Mouse (Mus musculus) MEL (cell line): ENCODE measurements at regions not wholly inside any gene's neighbourhood (a gene's known extent, or its start where the extent isn't known, plus 50 kb on each side); places are given as distances from the start of the nearest gene placed in this dataset.

Experiments used
- CHD1 ChIP-seq: IDR thresholded peaks from 2 replicates; pipeline ENCODE4 v1.6.1; 2012; ENCODE audit warnings: low read depth, mild to moderate bottlenecking, inconsistent platforms, low read length, improper control_type of control experiment
- CTCF ChIP-seq, 3 experiments: IDR thresholded peaks in 2 of 3; conservative IDR thresholded peaks in 1 of 3; 2 replicates each; pipeline ENCODE4 v1.5.1; 2011 to 2012; ENCODE audit warnings: low read length in 3 of 3, low read depth in 2 of 3, mild to moderate bottlenecking in 2 of 3, improper control_type of control experiment in 1 of 3, inconsistent platforms in 1 of 3, mixed read lengths in 1 of 3, moderate library complexity in 1 of 3; ENCODE audit not compliant: control insufficient read depth in 1 of 3, insufficient read depth in 1 of 3, poor library complexity in 1 of 3, severe bottlenecking in 1 of 3
- E2F4 ChIP-seq: IDR thresholded peaks from 2 replicates; pipeline ENCODE4 v1.6.1; 2011; ENCODE audit warnings: low read depth, low read length, improper control_type of control experiment, borderline replicate concordance
- KAT2A ChIP-seq: conservative IDR thresholded peaks from 2 replicates; pipeline ENCODE4 v1.6.1; 2012; ENCODE audit warnings: low read depth, low read length, improper control_type of control experiment, inconsistent platforms
- MAFK ChIP-seq: IDR thresholded peaks from 2 replicates; pipeline ENCODE4 v1.6.1; 2011; ENCODE audit warnings: low read depth, mild to moderate bottlenecking, low read length, improper control_type of control experiment, borderline replicate concordance
- POLR2A ChIP-seq, 2 experiments: IDR thresholded peaks; 2 replicates each; pipeline ENCODE4 v1.6.1; 2011 to 2012; ENCODE audit warnings: low read length in 2 of 2, mild to moderate bottlenecking in 2 of 2, control low read depth in 1 of 2, improper control_type of control experiment in 1 of 2, low read depth in 1 of 2, moderate library complexity in 1 of 2; ENCODE audit not compliant: control insufficient read depth in 1 of 2, insufficient read depth in 1 of 2, poor library complexity in 1 of 2
- SMC3 ChIP-seq: IDR thresholded peaks from 2 replicates; pipeline ENCODE4 v1.6.1; 2011; ENCODE audit warnings: low read depth, low read length, improper control_type of control experiment
- TBP ChIP-seq: IDR thresholded peaks from 2 replicates; pipeline ENCODE4 v1.8.0; 2011; ENCODE audit warnings: low read depth, low read length, improper control_type of control experiment
- UBTF ChIP-seq: IDR thresholded peaks from 2 replicates; pipeline ENCODE4 v1.6.1; 2012; ENCODE audit warnings: low read depth, mild to moderate bottlenecking, inconsistent platforms, low read length, improper control_type of control experiment, moderate library complexity, borderline replicate concordance; ENCODE audit not compliant: insufficient read depth

- no peak for TF ChIP-seq CHD1
- no peak for TF ChIP-seq CTCF (IDR thresholded peaks at IDR 0.05 in 2 of 3, conservative IDR thresholded peaks at IDR 0.05 in 1 of 3; ENCODE audit: control insufficient read depth in 1 of 3, insufficient read depth in 1 of 3, low read depth in 2 of 3, low read length in 3 of 3, poor library complexity in 1 of 3, severe bottlenecking in 1 of 3)
- no peak for TF ChIP-seq TBP
- no peak for TF ChIP-seq UBTF
- TF ChIP-seq MAFK = no peak
- TF ChIP-seq SMC3 = no peak
- TF ChIP-seq KAT2A = no peak
- TF ChIP-seq POLR2A (IDR thresholded peaks at IDR 0.05; ENCODE audit: control insufficient read depth in 1 of 2, insufficient read depth in 1 of 2, low read depth in 1 of 2, low read length in 2 of 2, poor library complexity in 1 of 2) = no peak
- no peak for TF ChIP-seq E2F4
Measured at GRCm38 (mm10) chr11:117589422-117589821, 64.7 kb upstream of the Tnrc6c start.
